Mouse (Mus musculus) gastrocnemius, postnatal 25 days (tissue): Measurements from ENCODE around the gene Ttn. TPM values are rescaled to one million over a fixed set of nuclear protein-coding genes. Genes with fewer than 3 reads are reported as not detected.

Experiments used
- DNase-seq: peaks from one replicate; pipeline ENCODE4 v3.0.0; 2022
- total RNA-seq, 2 experiments: library from RNA; stranded (reverse); gene quantifications; 1 replicate in 1 of 2; 2 replicates in 1 of 2; pipeline ENCODE4 v1.2.3; 2021

The Ttn gene
- total RNA-seq, 2 experiments from 2014 or later = 6,049 to 7,005 TPM

- DNase-seq = no peak
These were observed 161.9 kb downstream of the Ttn start for GRCm38 (mm10) chr2:76820472-76820871.

DNA sequence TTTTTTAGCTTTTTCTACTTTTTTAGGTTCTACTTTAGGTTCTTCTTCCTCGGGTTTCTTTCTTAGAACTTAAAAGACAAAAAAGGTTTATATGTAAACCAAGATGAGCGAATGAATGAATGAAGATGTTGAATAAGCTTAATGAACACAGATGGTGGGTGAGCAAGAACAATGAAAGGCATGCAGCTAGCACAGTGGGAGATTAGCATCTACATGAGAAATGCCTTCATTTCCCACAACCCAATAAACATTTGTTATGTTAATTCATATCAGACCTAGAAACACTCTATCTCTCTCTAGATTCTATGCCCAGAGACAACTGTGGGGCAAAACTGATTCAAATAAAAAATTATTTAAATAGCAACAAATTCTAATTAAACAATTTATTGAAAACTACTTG is 164.6 kb downstream of the Ttn start:
- no peak for DNase-seq

DNA sequence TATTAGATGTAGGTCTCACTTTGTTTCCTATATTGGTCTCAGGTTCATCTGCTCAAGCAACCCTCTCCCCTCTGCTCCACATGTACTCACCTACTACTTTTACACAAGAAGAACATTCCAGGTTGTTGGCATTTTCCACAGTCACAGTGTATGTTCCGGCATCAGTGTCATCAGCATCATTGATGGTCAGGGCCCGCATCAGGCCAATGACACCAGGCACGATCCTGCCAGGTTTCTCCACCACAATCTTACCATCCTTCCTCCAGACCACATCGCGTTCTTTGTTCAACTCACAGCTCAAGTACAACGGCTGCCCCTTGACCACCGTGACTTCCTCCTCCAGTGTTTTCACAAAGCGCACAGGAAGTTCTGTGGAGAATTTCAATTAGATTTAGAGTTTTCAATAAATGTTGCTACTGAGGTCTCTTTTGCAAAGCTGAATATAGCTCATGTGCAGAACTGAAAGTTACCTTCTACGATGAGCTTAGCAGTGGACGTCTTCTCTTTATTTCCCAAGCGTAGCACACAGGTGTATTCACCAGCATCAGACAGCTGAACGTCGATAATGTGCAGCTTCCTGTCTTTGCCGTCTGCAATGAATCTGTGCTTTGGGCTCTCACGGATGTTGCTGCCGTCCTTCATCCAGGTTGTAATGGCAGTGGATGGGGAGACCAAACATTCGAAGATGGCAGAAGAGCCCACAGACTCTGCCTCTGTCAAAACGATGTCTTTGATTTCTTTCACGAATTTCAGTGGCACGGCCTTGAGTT is 168.1 kb downstream of the Ttn start:
- DNase-seq = no peak

DNA sequence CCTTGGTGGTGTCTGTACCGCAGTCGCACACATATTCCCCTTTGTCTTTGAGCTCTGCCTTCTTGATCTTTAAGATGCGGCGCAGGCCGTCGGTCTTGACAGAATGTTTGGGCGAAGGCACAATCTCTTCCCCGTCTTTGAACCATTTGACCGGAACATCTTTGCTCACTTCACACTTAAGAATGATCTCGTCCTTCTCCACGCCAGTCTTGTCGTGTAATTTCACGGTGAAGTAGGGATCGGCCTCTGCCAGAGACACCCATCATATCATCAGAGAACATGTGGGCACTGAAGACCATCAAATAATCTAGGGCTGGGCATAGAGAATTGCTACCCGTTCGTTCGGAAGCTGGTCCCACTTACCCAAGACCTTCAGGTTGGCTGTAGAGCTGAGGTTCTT is 171.2 kb downstream of the Ttn start:
- no peak for DNase-seq

GRCm38 (mm10) chr2:76808334-76808733 is 174.0 kb downstream of the Ttn start:
- no peak for DNase-seq

- DNase-seq = peak; percentile 68
These were observed 175.1 kb downstream of the Ttn start for GRCm38 (mm10) chr2:76807284-76807683.

DNA sequence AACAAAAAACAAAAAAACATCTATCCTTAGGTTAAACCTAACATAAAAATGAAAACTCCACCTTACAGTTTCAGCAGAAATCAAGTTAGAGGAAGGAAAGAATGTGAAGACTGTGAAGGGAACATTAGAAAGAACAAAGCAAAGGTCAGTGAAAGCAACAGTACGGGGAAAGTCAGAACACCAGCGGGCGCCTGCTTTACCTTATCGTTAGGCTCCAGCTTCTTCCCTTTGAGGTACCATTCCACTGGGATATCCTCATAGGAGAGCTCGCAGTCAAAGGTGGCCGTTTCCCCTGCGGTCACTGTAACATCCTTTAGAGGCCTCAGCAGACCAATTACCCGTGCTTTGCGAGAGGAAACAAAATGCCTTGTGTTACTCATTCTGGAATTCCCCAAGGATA is 175.5 kb downstream of the Ttn start:
- no peak for DNase-seq

GRCm38 (mm10) chr2:76806376-76806775 is 176.0 kb downstream of the Ttn start:
- no peak for DNase-seq

DNA sequence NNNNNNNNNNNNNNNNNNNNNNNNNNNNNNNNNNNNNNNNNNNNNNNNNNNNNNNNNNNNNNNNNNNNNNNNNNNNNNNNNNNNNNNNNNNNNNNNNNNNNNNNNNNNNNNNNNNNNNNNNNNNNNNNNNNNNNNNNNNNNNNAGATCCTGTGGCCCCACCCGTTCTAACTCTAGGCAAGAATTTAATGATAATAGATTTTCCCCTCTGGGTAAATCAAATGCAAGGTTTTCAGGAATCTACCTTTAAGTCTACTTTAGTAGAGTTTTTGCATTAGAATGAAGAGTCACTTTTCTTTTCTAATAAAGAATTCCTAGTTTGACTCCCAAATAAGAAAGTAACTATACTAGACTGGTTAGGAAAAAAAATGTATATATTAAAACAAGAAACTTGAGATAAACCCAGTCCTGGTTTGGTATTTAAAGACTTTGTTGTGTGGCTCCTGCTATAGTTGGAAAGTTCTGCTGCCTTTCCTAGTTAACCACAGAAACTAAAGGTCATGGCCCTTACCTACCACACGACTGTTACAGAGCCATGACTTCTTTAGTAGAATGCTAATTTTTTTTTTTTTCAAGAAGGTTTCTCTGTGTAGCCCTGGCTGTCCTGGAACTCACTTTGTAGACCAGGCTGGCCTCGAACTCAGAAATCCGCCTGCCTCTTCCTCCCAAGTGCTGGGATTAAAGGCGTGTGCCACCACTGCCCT is 177.0 kb downstream of the Ttn start:
- DNase-seq = no peak

GRCm38 (mm10) chr2:76784171-76784570 is 198.2 kb downstream of the Ttn start:
- DNase-seq = no peak

- DNase-seq = no peak
These were observed 201.6 kb downstream of the Ttn start for GRCm38 (mm10) chr2:76780792-76781191.

DNA sequence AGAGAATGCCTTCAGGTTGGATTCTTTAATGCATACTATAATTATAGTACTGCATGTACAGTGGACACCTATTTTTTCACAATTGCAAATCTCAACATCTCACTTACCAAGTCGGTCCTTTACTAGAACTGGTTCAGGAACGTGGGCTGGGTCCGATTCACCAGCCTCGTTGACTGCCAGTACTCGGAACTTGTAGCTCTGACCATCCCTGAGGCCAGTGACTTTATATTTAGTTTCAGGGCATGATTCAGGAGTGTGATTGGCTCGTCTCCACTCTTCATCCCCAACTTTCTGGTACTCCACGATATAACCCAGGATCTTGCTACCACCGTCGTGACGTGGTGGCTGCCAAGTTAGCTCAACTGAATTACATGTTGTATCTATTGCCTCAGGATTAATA is 212.5 kb downstream of the Ttn start:
- DNase-seq = no peak

DNA sequence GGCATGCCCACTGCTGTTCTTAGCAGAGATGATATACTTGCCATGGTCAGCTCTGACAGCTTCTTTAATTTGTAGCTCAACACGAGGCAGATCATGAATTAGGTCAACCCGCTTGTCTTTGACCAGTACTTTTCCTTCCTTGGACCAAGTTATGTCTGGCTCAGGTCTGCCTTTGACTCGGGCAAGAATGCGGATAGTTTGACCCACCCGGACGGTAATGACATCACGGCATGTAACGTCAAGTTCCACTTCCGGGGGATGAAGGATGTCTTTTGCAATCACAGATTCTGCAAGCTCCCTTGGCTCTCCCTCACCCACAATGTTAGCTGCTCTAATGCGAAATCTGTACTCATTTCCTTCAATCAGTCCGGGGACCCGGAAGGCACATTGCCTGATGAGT is 215.1 kb downstream of the Ttn start:
- DNase-seq = no peak

DNA sequence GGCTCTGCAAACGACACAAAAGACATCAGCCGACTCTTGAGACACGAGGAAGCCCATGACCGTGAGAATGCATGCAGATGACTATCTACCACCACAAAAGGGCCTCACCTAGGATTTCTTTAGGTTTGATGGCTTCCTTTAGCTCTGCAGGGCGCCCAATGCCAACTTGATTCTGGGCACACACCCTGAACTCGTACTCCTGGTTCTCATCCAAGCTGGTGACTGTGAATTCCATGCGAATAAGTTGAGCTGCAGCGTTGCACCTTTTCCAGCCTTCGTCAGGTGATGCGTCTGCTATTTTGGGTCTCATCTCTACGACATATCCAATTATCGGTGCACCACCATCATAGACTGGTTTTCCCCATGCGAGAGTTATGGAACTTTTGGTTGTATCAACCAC is 217.8 kb downstream of the Ttn start:
- DNase-seq = peak; percentile 7

- DNase-seq = no peak
These were observed 220.2 kb downstream of the Ttn start for GRCm38 (mm10) chr2:76762154-76762553.

GRCm38 (mm10) chr2:76756461-76756860 is 225.9 kb downstream of the Ttn start:
- peak; percentile 4 for DNase-seq

DNA sequence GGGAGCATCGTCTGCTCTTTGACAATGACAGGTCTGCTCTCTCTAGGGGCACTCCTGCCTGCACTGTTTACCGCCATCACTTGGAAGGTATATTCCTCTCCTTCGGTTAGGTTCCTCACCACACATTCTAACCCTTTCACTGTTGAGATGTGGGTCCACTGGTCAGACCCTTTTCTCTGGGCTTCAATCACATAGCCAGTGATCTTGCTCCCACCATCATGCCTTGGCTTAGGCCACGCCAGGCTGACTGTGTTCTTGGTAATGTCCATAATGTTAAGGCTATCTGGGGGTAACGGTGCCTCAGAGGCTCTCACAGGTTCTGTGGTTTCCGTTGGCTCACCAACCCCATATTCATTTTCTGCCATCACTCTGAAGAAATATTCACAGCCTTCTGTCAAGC is 230.4 kb downstream of the Ttn start:
- peak; percentile 4 for DNase-seq

- DNase-seq = no peak
These were observed 232.8 kb downstream of the Ttn start for GRCm38 (mm10) chr2:76749341-76750110.

DNA sequence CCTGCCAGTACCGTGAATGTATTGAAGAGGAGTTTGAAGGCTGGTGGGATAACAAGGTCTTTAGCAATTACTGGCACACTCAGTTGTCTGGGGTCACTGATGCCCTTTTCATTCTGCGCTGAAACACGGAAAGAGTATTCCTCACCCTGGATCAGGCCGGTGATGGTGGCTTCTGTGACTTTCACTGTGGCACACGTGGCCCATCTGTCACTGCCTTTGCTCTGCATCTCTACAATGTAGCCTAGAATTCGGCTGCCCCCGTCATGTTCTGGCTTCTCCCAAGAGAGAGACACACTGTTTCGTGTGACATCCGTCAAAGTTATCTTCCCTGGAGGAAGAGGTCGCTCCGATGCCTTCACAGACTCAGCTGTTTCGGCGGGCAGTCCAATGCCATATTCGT is 233.7 kb downstream of the Ttn start:
- no peak for DNase-seq

DNA sequence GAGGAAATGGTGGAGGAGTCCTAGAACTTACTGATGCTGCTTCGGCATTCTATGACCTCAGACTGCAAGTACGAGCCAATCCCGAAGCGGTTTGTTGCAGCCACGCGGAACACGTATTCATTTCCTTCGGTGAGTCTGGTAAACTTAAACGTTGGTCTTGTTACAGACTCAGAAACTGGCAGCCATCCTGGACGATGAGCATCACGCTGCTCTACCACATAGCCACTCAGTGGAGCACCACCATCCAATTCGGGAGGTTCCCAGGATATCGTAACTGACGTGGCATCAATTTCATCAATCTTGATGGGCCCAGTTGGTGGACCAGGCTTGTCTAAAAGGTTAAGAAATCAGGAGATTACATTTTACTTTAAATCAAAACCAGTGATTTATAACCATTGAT is 262.7 kb downstream of the Ttn start:
- DNase-seq = no peak

DNA sequence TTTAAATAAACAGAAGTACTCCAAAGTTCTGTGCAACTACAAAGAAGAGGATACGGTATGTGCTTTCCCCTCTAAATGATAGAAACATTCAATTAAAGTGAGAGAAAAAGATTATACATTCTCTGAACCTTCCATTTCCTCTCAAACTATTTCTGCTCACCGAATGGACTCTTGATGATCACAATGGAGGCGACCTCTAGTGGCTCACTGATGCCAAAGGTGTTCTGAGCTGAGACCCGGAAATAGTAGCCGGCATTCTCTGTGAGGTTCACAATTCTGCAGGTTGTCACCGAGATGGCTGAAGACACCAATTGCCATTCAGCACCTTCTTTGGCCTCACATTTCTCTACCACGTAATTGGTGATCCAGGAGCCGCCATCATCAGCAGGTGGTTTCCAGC is 267.4 kb downstream of the Ttn start:
- DNase-seq = no peak

DNA sequence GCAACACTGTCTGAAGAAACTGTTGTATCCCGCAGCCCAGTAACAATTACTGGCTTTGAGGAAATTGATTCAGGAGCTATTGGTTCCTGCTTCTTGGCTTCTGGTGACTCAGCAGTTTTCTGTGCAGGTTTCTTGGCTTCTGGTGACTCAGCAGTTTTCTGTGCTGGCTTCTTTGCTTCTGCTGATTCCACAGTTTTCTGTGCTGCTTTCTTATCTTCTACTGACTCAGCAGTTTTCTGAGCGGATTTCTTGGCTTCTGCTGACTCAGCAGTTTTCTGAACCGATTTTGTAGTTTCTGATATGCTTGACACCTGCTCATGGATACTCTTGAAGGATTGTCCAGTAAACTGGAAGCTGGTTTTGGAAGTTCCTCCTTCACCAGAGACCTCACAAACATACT is 273.8 kb downstream of the Ttn start:
- no peak for DNase-seq

DNA sequence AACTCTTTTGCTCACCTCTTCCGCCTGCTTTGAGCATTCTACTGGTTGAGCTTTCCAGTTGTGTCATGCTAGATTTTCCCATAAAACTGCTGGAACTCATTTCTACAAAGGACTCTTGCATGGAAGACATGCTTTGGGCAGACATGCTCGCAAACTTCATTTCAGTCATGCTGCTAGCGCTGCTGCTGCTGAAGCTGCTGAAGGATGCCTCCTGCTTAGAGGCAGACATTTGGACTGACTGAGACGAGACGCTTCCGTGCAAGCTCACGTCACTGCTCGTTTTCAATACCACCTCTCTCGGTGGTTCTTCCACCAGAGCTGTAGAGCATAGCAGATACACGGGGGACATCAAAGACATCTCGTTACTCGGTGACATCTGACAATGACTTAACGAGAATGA is 276.7 kb downstream of the Ttn start:
- DNase-seq = no peak
